Mouse (Mus musculus) brain, embryonic 14.5 days (tissue): Measurements from ENCODE around the gene Mbd3l2. TPM values are rescaled to one million over a fixed set of nuclear protein-coding genes. Genes with fewer than 3 reads are reported as not detected.
"Not testable (repeated sequence)": the region's sequence is repeated elsewhere in the genome, so short reads cannot be mapped to it uniquely, and the experiment has no call there.

Experiments
- DNase-seq: peaks from one replicate; pipeline ENCODE4 v3.0.0-alpha.2; 2011; ENCODE audit warnings: low read depth
- CTCF ChIP-seq: fragments of 200-500 bp; IDR thresholded peaks from 2 replicates; pipeline ENCODE4 v1.5.1; 2012; ENCODE audit warnings: inconsistent platforms, mild to moderate bottlenecking, moderate library complexity, borderline replicate concordance; ENCODE audit not compliant: insufficient read depth, insufficient read length; ENCODE audit errors: extremely low read depth
- POLR2A ChIP-seq: fragments of 200-500 bp; IDR thresholded peaks from 2 replicates; pipeline ENCODE4 v1.6.1; 2012; ENCODE audit warnings: mild to moderate bottlenecking, inconsistent platforms, borderline replicate concordance; ENCODE audit not compliant: poor library complexity, insufficient read depth, insufficient read length, severe bottlenecking; ENCODE audit errors: extremely low read depth
- polyA plus RNA-seq: library from polyadenylated mRNA; depleted of rRNA; stranded (reverse); fragments of >200 nt; gene quantifications from 2 replicates; pipeline ENCODE4 v1.2.3, GENCODE M21; 2012; rRNA removed

Gene Mbd3l2
- polyA plus RNA-seq: not detected in 2 replicates

GRCm38 (mm10) chr9:18430354-18430753 lies at the start of gene Mbd3l2:
Gene Mbd3l2 (plus strand): TSS chr9:18430654.
- TF ChIP-seq CTCF: no peak
- no peak for TF ChIP-seq POLR2A
- no peak for DNase-seq

- peak; percentile 5 for DNase-seq
- TF ChIP-seq POLR2A: no peak
- TF ChIP-seq CTCF: no peak
Observed at GRCm38 (mm10) chr9:18385782-18386181, 44.7 kb upstream of the Mbd3l2 start.

- no peak for TF ChIP-seq CTCF
- no peak for DNase-seq
Observed at GRCm38 (mm10) chr9:18399629-18400028, 30.8 kb upstream of the Mbd3l2 start.

- DNase-seq: not testable (repeated sequence)
Observed at GRCm38 (mm10) chr9:18402895-18403294, 27.6 kb upstream of the Mbd3l2 start, which contains the start of gene Naalad2. Gene Naalad2 (minus strand): TSS chr9:18402995.

- no peak for TF ChIP-seq CTCF
- TF ChIP-seq POLR2A: no peak
- DNase-seq: no peak
Observed at GRCm38 (mm10) chr9:18404118-18404517, 26.3 kb upstream of the Mbd3l2 start, which contains the start of gene Ubtfl1. Gene Ubtfl1 (plus strand): TSS chr9:18404418.

GRCm38 (mm10) chr9:18412371-18412770 lies 18.1 kb upstream of the Mbd3l2 start:
- DNase-seq: not testable (repeated sequence)

GRCm38 (mm10) chr9:18431687-18432086 lies 1.2 kb downstream of the Mbd3l2 start:
- TF ChIP-seq CTCF: no peak
- no peak for TF ChIP-seq POLR2A
- peak; percentile 56 for DNase-seq

GRCm38 (mm10) chr9:18456520-18456919 lies 26.1 kb downstream of the Mbd3l2 start:
- TF ChIP-seq CTCF: no peak
- DNase-seq: no peak

GRCm38 (mm10) chr9:18467350-18467749 lies 36.9 kb downstream of the Mbd3l2 start:
- TF ChIP-seq CTCF (no peak), POLR2A (no peak)
- peak; percentile 48 for DNase-seq

GRCm38 (mm10) chr9:18468005-18468404 lies 37.6 kb downstream of the Mbd3l2 start:
- TF ChIP-seq CTCF: no peak
- DNase-seq: no peak

GRCm38 (mm10) chr9:18473324-18474128 lies 43.1 kb downstream of the Mbd3l2 start:
- DNase-seq: peak; percentile 95
- no peak for TF ChIP-seq CTCF
- TF ChIP-seq POLR2A: peak; percentile 75; the same call in 1 of the 2 replicates

- no peak for DNase-seq
- no peak for TF ChIP-seq CTCF
- TF ChIP-seq POLR2A: no peak
Observed at GRCm38 (mm10) chr9:18478168-18478567, 47.7 kb downstream of the Mbd3l2 start, which contains the start of the genes Zfp558 and Mbd3l1. Gene Zfp558 (minus strand): TSS chr9:18478268. Gene Mbd3l1 (plus strand): TSS chr9:18478359.

Other genes starting within 250 kb of the Mbd3l2 start
- gene Chordc1, start 138.5 kb upstream of the Mbd3l2 start, polyA plus RNA-seq: 54.3 and 56.9 TPM in 2 replicates
- 1.3 and 1.5 TPM in 2 replicates for gene Naalad2, start 27.7 kb upstream of the Mbd3l2 start, polyA plus RNA-seq
- not detected in 2 replicates for gene Ubtfl1, start 26.2 kb upstream of the Mbd3l2 start, polyA plus RNA-seq
- gene Zfp558, start 47.6 kb downstream of the Mbd3l2 start, polyA plus RNA-seq: 27.9 and 32.1 TPM in 2 replicates
- gene Mbd3l1, start 47.7 kb downstream of the Mbd3l2 start, polyA plus RNA-seq: not detected in 2 replicates
- gene Muc16, start 243.9 kb downstream of the Mbd3l2 start, polyA plus RNA-seq: not detected in 2 replicates